ENCODE assay signal across 8 mouse cellular contexts in the genomic region with DNA sequence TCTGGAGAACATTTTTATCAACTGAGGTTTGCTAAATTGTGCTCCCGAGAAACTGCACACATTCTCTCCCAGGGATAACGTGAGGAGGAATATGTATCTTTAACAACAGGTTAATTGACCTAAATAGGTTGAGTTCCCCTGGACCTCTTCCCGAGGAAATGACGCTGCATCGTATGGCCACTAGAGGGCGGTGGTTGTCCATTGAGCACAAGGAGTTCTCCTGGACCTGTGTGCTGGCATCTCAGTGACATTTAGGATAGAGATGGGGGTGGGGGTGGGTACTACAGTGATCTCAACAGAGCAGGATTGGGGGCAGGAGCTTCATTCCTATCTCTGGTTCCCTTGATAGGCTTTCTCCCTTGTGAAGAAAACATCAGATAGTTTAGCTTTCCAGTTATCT. TPM values are rescaled to one million over a fixed set of nuclear protein-coding genes. Genes with fewer than 3 reads are reported as not detected.
A peak's percentile ranks its signal among the peaks of the same experiment; 100 is the strongest.
DNase-seq lines count a peak whose midpoint lies in the region; ATAC-seq lines count a peak whose summit lies in the region.

No protein-coding gene starts in this region.

- H3K4me2 ChIP-seq in hindbrain, embryonic 14.5 days (replicated peaks), result no peak overlapping the region
- no peak overlapping the region for H3K4me2 ChIP-seq in hindbrain, embryonic 12.5 days (replicated peaks)
- no peak overlapping the region for H3K4me2 ChIP-seq in neural tube, embryonic 11.5 days (ENCODE audit: low read depth)

- H3K9me3 ChIP-seq in hindbrain, embryonic 14.5 days (ENCODE audit: control insufficient read depth, low read length), result no peaks in the 10 kb centered on the region
- H3K9me3 ChIP-seq in hindbrain, embryonic 12.5 days (replicated peaks), result no peaks in the 10 kb centered on the region
- no peaks in the 10 kb centered on the region; the same call in 1 of the 2 replicates for H3K9me3 ChIP-seq in neural tube, embryonic 11.5 days (ENCODE audit: control insufficient read depth, low read length)

- no peak for ATAC-seq in hindbrain, embryonic 14.5 days (ENCODE audit: low FRiP score)
- no peak for ATAC-seq in hindbrain, embryonic 12.5 days (ENCODE audit: low FRiP score)
- ATAC-seq in neural tube, embryonic 11.5 days (ENCODE audit: insufficient read depth, low FRiP score, low TSS enrichment), result no peak

- no peak overlapping the region for H3K27ac ChIP-seq in hindbrain, embryonic 14.5 days
- no peak overlapping the region for H3K27ac ChIP-seq in hindbrain, embryonic 12.5 days
- no peak overlapping the region for H3K27ac ChIP-seq in neural tube, embryonic 11.5 days (ENCODE audit: low read depth, low read length)

- 32% methylated on average over 6 of the region's 6 CpGs for WGBS in hindbrain, embryonic 14.5 days
- 34% methylated on average over 6 of the region's 6 CpGs for WGBS in hindbrain, embryonic 12.5 days
- WGBS in neural tube, embryonic 11.5 days, result 20% methylated on average over 6 of the region's 6 CpGs

- H3K27me3 ChIP-seq in hindbrain, embryonic 14.5 days (ENCODE audit: control insufficient read depth, insufficient read depth, low read length), result no peaks in the 10 kb centered on the region
- H3K27me3 ChIP-seq in hindbrain, embryonic 12.5 days, result no peaks in the 10 kb centered on the region
- no peaks in the 10 kb centered on the region for H3K27me3 ChIP-seq in neural tube, embryonic 11.5 days (ENCODE audit: control insufficient read depth, insufficient read depth, low read length)

- H3K36me3 ChIP-seq in hindbrain, embryonic 14.5 days (replicated peaks; ENCODE audit: control insufficient read depth, insufficient read depth), result no peaks in the 10 kb centered on the region
- no peaks in the 10 kb centered on the region for H3K36me3 ChIP-seq in hindbrain, embryonic 12.5 days
- no peaks in the 10 kb centered on the region for H3K36me3 ChIP-seq in neural tube, embryonic 11.5 days (ENCODE audit: control insufficient read depth, insufficient read depth, low read length)

- no peak overlapping the region for H3K4me3 ChIP-seq in hindbrain, embryonic 14.5 days (replicated peaks; ENCODE audit: low read length)
- no peak overlapping the region for H3K4me3 ChIP-seq in hindbrain, embryonic 12.5 days
- H3K4me3 ChIP-seq in neural tube, embryonic 11.5 days (ENCODE audit: low read depth, low read length), result no peak overlapping the region

- no peak overlapping the region for H3K9ac ChIP-seq in hindbrain, embryonic 14.5 days
- H3K9ac ChIP-seq in hindbrain, embryonic 12.5 days, result no peak overlapping the region
- no peak overlapping the region for H3K9ac ChIP-seq in neural tube, embryonic 11.5 days (ENCODE audit: low read length)

- no peaks in the 10 kb centered on the region for H3K4me1 ChIP-seq in hindbrain, embryonic 14.5 days (replicated peaks; ENCODE audit: control insufficient read depth, insufficient read depth, low read length)
- no peaks in the 10 kb centered on the region for H3K4me1 ChIP-seq in hindbrain, embryonic 12.5 days
- H3K4me1 ChIP-seq in neural tube, embryonic 11.5 days (ENCODE audit: control insufficient read depth, insufficient read depth, low read length), result no peaks in the 10 kb centered on the region

- peak; percentile 69 for DNase-seq in hindbrain, embryonic 14.5 days (ENCODE audit: low spot score)
- DNase-seq in CD8-positive naive resting alpha-beta T cell, adult 2 months (ENCODE audit: low read depth in 2 of 2, low spot score in 2 of 2), result peak; percentile 8 to 24
- DNase-seq in adrenal gland, adult 8-10 months, result peak; percentile 12
- DNase-seq in embryo, embryonic 11.5 days (ENCODE audit: low read depth, low spot score), result peak; percentile 31
- DNase-seq in layer of hippocampus, postnatal 10 days (ENCODE audit: low spot score in 2 of 2), result peak; percentile 50 to 66
- DNase-seq in neural tube, embryonic 11.5 days (ENCODE audit: low spot score), result peak; percentile 63
- peak; percentile 33 to 38 for DNase-seq in thymus, postnatal 36 days

RNA-seq across cellular contexts. Expression of a gene that starts 32.3 kb away (rescaled TPM):
- polyA plus RNA-seq in hindbrain, embryonic 14.5 days (2014; fragmentation: Nextera tagmentation; extraction: Ambion mirVana), result 65.9 and 72.2 TPM in 2 replicates
- 61.9 and 63.3 TPM in 2 replicates for polyA plus RNA-seq in hindbrain, embryonic 12.5 days (2016; fragmentation: Nextera tagmentation; extraction: Ambion mirVana)
- total RNA-seq in adrenal gland, adult 8-10 months (2022), result 10 to 100 TPM in 2 of 4 experiments, 1 to 10 TPM in 2; 8.0 to 16.0 (median 12.2) TPM
- 10 to 100 TPM; 24.9 to 26.5 TPM for total RNA-seq in layer of hippocampus, postnatal 10 days (2021)
- polyA plus RNA-seq in neural tube, embryonic 11.5 days (2014; fragmentation: Nextera tagmentation; extraction: Ambion mirVana), result 48.4 and 52.9 TPM in 2 replicates

Comparison
In these comparisons a context has a peak if more than half of its experiments do, and no peak if none do; other contexts are left out.
1. DNase-seq: peak in every context shown above with its lines; median percentile 69 in hindbrain, embryonic 14.5 days; 63 in neural tube, embryonic 11.5 days; 58 in layer of hippocampus, postnatal 10 days; 36 in thymus, postnatal 36 days; 31 in embryo, embryonic 11.5 days; 16 in CD8-positive naive resting alpha-beta T cell, adult 2 months; 12 in adrenal gland, adult 8-10 months.